Mouse (Mus musculus) G1E (cell line): ENCODE measurements at regions not wholly inside any gene's neighbourhood (a gene's known extent, or its start where the extent isn't known, plus 50 kb on each side); places are given as distances from the start of the nearest gene placed in this dataset.

ENCODE experiments used
- CTCF ChIP-seq: IDR thresholded peaks from 2 replicates; pipeline ENCODE4 v1.5.1; 2012; ENCODE audit warnings: low read depth, low read length, inconsistent platforms, mixed read lengths
- GATA1 ChIP-seq: IDR thresholded peaks from 2 replicates; pipeline ENCODE4 v1.6.1; 2012; ENCODE audit warnings: borderline replicate concordance, low read length, inconsistent platforms, mixed read lengths
- POLR2AphosphoS5 ChIP-seq: IDR thresholded peaks from 2 replicates; pipeline ENCODE4 v1.6.1; 2012; ENCODE audit warnings: low read depth, low read length, inconsistent platforms; ENCODE audit not compliant: insufficient replicate concordance
- TAL1 ChIP-seq: conservative IDR thresholded peaks from 2 replicates; pipeline ENCODE4 v1.6.1; 2012; ENCODE audit warnings: low read depth, low read length, inconsistent platforms, mixed read lengths

GRCm38 (mm10) chr1:186567136-186567826 lies 138.5 kb downstream of the Tgfb2 start:
- TF ChIP-seq CTCF (no peak), TAL1 (no peak), POLR2AphosphoS5 (no peak), GATA1 (no peak)
